Mouse (Mus musculus) kidney, postnatal 36 days (tissue): ENCODE measurements around the gene Zfp36l1.
A peak's percentile ranks its signal among the peaks of the same experiment; 100 is the strongest.

Source experiments
- DNase-seq, 2 experiments: peaks; one replicate each; pipeline ENCODE4 v3.0.0; 2021 to 2022; ENCODE audit warnings: mixed read lengths in 2 of 2

The Zfp36l1 gene

DNA sequence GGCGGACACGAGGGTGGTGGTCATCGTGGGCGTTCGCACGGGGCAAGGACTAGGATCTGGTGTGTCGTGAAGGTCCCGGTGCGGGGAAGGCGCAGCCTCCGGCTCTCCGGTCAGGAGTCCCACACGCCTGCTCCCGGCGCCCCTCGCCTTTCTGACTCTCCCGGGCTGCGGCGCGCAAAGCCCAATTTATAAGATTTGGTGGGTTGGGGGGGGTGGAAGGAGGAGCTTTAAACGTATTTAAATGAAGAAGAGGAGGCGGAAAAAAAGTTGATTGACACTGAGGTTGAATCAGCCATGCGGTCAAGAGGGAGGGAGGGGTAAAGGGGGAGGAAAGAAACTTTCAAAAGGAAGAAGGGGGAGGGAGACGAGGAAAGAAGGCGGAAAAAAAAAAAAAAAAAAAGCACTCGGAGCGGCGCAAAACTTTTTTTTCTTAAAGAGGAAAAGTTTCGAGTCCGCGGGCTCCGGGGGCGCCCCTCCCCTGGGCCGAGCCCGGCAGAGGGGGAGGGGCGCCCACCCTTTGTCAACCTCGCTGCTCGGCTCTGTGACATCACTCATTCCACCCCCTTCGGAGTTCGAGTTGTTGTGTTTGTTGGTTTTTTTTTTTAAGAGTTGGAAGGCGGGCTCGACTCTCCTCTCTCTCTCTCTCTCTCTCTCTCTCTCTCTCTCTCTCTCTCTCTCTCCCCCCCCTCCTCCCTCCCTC, at the start of gene Zfp36l1:
Gene Zfp36l1, minus strand, starts transcription at position 162 of the 700 bp plus-strand sequence.
- peak; percentile 95 to 98 for DNase-seq

DNA sequence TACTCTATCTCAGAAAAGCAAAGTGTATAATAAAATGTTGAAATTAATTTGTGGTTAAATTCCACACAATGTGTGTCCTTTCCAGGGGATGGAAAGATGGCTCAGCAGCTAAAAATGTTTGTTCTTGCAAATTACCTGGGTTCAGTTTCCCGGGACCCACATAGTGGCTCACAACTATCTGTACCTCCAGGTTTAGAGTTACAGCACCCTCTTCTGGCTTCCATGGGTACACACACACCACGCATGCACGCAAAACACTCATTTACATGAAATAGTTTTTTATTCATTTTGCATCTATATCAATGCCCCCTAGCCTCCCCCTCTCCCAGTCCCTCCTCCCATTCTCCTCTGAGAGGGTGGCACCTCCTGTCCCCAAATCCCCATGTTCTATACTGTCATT, 49.6 kb upstream of the Zfp36l1 start:
- DNase-seq = no peak

DNA sequence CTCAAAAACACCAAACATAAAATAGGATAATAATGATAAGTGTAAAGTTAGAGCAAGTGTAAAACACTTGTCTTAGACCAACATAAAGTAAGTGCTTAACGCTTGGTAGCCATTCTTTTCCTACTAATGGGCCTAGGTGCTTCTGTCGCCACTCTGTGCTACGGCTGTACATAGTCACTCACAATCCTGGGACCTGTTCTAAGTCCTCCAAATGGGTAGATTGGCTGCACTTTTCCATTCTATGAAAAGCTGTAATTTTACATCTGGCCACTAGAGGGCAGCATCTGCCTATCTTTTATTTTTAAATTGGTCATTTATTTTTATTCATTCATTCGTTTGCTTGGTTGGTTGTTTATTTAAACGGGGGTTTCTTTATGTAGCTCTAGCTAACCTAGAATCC, 44.9 kb upstream of the Zfp36l1 start:
- no peak for DNase-seq

DNA sequence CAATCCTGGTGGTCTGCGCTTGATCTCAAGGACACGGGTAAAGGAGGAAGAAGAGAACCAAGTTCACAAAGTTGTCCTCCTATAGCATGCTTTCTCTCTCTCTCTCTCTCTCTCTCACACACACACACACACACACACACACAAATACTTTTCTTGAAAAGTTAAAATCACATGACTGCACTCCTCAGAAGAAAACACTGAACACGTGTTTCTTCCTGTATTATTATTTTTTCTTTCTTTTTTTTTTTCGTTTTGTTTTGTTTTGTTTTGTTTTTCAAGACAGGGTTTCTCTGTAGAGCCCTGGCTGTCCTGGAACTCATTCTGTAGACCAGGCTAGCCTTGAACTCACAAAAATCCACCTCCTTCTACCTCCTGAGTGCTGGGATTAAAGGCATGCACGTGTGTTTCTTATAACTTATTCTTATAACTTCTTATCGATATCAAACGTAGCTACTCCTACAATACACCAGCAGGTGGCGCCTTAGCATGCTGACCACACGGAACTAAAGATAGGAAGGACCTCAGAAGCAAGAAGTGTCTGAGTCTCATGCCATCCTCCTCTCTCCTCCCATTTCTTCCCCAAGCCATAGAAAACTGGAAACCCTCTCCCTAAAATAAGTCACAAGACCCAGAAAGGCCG, 41.0 kb upstream of the Zfp36l1 start:
- peak; percentile 56 to 82 for DNase-seq

DNA sequence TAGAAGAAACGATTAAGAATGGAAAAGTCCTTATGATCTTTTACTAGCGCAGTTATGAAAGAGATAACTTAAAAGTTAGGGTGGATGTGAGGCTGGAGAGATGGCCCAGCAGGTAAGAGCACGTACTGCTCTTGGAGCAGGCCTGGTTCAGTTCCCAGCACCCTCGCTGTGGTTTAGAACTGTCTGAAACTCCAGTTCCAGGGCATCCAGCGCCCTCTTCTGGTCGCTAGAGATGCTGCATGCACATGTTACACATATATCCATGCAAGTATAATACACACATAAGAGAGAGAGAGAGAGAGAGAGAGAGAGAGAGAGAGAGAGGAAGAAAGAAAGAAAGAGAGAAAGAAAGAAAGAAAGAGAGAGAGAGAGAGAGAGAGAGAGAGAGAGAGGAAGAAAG, 40.3 kb upstream of the Zfp36l1 start:
- no peak for DNase-seq

DNA sequence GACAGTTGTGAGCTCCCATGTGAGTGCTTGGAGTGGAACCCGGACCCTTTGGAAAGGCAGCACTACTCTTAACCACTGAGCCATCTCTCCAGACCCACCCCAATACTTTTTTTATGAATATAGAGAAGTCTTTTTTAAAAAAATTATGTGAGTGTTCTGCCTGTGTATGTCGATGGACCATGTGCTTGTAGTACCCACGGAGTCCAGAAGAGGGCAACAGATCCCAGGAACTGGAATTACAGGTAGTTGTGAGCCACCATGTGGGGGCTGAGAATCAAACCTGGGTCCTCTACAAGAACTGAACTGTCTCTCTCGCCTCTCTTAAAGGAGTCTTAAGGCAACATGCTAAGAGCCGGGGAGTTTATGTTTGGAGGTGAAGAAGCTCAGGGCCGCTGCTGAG, 39.0 kb upstream of the Zfp36l1 start:
- no peak for DNase-seq

DNA sequence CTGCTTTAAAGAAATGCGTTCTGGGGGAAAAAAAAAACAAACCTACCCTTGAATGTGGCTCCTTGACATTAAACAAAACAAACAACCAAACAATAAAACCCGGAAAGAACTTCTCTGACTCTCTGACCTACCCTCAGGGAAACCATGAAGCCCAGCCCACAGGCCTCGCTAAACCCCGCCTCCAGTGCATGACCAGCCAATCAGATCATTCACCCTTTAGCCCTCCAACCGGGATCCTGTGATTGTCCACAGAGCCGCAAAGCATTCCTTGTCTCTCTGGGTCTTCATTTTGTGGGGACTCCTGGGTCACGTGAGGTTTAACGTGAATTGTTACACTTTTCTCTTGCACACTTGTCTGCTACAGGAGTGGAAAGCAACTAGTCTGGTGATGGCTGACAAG, 37.8 kb upstream of the Zfp36l1 start:
- DNase-seq = peak in 1 of 2 experiments; percentile 72

DNA sequence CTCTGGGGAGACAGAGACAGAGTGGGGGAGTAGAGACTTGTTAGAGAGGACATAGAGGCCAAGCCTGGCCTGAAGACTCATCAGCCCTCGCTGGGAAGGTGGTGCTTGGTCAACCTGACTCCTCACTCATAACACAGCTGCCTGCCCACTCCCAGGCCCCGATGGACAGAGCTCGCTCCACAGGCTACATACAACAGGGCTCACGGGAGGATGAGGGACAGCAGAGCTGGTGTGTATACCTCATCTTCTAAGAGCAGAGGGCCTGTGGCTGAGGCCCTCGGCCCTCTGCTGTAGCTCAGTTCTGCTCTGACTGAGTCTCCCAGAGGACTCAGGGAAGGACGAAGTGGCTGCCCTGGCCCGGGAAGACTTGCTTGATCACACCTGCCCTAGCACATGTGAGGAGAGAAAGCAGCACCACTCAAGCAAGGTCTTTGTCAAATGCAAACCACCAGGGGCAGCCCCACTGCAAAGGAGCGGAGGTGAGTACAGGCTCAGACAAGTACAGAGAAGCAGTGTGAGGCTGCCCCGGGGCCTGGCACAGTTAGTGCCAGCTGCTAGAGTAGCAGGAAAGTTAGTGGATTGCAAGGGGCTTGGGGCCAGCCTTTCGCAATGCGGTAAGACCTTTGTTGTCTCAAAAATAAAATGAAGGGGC, 34.9 kb upstream of the Zfp36l1 start:
- DNase-seq = no peak

DNA sequence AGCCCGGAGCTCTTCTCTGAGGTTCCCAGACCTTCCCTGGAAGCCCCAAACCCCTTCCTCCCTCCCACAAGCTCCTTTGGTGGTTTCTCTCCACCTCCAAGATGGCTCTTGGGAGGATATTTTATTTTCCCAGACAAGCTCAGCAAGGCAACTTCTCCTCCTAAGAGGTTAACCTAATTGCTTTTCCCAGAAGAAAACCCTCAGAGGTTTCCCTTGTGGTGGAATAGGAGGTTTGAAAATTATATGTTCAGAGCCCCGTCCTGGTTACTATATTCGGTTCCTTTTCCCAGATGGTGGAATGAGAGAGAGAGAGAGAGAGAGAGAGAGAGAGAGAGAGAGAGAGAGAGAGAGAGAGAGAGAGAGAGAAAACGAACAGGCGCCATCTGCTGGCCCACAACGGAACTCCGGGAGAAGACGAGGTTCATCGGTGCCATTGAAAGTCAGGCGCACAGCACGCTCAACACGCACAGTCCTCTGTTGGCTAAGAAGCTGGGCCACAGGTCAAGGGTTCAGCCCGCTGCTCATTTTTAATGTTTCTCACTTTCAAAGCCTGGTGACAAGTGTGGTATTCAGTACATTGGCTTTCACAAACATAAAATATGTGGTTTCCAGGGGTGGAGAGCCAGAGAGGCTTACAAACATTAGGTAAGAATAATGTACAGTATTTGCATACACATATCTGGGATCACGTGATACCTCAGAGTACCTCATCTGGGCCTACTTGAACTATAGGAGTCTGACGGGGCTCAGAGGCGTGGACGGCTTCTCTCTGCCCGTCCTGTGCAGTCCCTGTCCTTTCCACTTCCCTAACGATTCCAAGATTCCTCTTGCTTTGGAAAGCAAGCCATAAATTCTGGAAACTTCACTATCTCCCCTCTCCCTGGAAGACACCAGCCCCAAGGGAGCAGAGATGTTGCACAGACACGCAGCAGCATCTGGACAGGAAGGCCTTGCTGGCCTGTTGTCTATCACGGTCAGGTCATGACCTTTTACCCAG, 33.7 kb upstream of the Zfp36l1 start:
- peak; percentile 80 to 89 for DNase-seq

DNA sequence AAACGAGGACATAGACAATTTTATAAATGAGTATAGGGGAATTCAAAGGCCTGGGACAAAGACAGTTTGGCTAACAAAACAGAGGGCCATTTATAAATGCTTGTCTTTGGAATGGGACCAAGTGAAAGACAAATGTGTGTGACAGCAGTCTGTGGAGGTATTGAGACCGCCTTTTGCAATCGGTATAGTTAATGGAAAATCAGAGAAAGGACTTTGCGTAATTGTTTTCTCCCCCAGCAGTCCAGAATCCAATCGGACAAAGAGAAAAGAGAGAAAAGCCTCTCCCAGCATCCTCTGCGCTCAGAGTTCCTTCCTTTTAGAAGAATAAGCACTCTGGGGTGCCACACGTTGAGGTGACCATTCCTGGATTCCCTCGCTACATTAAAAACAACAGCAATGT, 32.6 kb upstream of the Zfp36l1 start:
- DNase-seq = no peak

DNA sequence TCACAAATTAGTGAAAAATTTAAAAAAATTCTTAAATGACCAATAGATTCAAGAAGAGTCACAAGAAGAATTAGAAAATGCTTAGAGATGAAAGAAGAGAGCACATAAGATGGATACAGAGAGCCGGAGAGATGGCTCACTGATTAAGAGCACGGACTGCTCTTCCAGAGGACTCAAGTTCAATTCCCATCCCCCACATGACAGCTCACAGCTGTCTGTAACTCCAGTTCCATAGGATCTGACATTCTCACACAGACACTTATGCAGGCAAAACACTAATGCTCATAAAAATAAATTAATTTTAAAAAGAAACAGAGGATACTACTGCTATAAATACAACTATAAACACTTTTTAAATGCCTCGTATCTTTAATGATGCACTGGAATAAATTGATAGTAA, 32.0 kb upstream of the Zfp36l1 start:
- DNase-seq = no peak

DNA sequence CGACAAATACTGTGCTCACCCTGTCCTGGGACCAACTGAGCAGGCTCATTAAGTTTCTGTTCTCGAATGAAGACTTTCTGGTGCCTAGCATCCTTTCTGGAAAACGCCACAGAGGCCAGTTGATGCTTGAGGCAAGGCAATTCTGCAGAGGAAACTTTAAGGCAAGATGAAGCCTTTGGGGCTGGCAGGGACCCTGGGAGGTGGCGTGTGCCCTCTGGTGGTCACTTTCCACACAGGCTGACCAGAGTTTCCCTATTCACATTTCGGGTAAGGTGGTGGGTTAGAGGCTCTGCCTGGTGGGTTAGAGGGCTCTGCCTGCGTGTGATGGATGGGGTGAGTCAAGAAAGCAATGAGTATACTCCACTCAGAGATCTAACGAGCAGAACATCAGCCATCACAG, 28.7 kb upstream of the Zfp36l1 start:
- peak; percentile 51 to 83 for DNase-seq

DNA sequence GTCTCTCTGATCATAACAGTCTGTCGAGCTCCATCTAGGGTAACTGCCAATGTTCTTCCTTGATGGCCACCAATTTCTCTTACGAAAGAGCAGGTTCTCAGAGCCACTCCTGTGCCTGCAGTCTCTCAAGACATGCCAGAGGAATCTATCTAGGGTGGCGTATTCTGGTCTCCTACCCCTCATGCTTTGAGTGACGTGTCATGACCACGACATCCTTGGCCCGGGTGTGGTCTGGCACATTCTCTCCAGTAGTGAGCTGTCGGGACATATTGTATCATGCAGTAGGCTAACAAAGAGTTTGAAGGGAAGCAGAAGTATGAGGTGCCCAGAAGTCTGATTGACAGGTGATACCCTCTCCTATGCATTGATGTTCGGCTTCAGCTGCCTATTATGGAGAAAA, 28.2 kb upstream of the Zfp36l1 start:
- DNase-seq = no peak

DNA sequence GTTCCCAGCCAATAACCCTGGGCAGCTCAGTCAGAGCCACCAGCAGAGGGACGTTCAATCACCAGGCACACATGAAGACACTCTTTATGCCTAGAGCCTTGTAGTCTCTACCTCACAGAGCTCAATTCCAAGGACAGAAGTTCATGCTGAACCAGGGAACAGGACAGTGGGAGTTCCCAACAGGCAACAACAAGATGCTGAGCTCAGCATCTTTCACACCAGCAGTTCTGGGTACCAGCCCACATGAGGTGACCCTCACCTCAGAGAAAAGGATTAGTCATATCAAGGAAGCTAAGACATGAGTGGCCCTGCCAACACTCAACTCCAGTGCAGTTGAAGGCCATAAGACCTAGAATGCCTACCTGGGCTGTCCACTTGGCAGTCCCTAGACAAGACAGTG, 24.9 kb upstream of the Zfp36l1 start:
- DNase-seq = no peak

DNA sequence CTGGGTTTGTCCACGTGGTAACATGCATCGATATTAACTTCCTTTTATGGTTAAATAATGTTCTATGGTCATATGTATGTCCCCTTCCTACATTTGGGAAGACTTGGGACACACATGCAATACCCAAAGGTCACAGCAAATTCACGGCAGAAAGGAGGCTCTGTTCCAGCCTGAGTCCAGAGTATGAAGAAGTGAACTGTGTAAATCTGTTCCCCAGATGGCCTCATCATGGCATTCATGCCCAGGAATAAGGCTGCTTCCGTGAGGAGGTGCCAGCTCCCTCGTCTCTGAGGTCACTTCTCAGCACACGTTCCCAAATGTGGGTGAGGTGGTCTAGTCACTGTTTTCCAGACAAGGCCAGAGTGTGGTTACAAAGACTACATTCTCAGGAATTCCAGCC, 24.4 kb upstream of the Zfp36l1 start:
- no peak for DNase-seq

DNA sequence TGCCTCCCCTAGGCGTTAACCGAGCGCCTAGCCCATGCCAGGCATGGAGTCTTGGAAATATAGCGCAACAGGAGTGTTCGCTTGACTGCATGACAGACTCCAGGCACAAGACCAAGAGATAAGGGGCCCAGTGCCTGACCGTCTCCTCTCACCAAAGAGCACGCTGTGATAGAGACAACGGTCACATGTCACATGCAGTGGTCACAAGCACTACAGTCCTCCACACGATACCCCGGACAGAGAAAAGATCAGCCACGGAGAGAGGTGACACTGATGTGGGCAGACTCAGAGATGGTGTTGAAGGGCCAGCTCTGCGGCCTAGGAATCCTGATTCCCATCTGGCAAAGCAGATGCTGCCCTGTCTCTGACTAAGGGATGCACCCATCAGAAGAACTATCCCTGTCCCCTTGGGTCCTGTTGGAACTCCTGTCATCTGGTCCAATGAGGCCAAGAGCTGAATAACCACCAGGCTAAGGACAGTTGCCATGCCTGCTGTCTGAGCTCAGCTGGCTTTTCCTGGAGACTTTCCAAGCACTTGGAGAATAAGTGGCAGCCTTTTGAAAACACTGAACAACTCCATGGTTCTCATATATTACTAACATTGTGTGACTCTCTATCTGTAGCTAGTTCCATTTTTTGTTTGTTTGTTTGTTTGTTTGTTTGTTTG, 23.6 kb upstream of the Zfp36l1 start:
- no peak for DNase-seq

DNA sequence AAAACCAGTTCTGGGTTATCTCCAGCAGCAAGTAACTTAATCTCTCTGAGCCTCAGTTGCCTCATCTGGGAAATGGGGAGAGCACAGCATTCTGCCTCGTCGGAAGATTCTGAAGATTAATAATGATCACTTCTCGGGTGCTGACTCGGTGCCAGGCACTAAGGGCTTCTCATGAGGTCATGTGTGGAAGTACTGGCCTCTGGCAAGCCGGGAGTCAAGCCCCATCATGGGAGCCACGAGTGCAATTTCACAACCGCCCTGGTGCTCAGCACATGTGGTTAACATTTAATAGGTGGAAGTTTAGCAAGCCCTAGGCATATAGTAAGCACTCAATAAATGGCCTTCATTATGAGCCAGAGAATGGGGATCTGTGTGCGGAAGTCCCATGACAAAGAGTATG, 22.4 kb upstream of the Zfp36l1 start:
- DNase-seq = no peak

DNA sequence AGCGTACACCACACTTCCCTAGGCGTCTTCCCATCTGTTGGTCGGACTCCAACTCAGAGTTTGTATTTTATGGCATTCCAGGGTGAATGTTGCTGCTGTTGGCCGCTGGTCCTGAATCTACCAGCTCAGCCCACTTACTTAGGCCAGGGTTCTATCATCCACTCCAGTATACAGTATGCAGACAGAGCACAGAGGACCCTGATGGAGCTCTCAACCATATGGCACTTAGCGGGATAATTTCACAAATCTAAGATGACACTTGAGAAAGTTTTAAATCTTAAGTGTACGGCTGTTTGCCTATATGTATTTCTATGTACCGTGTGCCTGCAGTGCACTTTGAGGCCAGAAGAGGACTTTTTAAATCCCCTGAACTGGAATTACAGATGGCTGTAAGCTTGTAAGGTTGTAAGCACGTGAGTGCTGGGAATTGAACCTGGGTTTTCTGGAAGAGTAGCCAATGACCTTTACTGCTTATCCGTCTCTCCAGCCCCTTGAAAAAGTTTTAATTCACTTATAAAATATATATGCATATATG, 20.3 kb upstream of the Zfp36l1 start:
- DNase-seq = no peak

DNA sequence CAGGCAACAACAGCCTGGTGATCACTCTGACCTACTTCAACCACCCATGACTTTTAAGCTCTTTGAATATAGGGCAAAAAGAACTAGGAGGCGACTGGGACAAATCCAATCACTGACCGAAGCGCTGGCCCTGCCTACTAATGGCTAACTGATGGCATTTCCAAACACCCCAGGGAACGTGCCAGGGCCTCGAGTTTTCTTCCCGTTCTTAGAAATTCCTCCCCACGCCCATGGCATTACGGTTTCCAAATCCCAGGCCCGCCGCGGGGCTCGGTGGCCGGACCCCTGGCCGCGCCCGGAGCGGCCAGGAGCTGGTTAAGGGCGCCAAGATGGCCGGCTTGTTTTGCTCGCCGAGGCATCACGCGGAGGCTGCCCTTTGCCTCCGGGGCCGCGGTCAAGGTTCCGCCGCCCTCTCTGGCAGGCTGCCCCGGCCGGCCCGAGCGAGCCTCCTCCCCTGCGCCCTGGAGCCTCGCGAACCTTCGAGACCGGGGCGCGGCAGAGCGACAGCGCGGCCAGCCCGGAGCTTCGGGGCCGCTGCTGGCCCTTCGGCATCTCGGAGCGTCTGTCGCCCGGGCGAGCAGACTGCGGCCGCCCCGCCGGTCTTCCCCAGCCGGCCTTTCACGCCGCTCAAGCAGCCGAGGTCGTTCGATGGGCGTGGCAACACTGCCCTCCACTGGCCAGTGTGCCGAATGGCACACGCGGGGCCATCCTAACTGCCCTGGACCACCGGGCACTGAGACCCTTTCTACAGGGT, 19.6 kb upstream of the Zfp36l1 start:
- DNase-seq = peak; percentile 94 to 96

DNA sequence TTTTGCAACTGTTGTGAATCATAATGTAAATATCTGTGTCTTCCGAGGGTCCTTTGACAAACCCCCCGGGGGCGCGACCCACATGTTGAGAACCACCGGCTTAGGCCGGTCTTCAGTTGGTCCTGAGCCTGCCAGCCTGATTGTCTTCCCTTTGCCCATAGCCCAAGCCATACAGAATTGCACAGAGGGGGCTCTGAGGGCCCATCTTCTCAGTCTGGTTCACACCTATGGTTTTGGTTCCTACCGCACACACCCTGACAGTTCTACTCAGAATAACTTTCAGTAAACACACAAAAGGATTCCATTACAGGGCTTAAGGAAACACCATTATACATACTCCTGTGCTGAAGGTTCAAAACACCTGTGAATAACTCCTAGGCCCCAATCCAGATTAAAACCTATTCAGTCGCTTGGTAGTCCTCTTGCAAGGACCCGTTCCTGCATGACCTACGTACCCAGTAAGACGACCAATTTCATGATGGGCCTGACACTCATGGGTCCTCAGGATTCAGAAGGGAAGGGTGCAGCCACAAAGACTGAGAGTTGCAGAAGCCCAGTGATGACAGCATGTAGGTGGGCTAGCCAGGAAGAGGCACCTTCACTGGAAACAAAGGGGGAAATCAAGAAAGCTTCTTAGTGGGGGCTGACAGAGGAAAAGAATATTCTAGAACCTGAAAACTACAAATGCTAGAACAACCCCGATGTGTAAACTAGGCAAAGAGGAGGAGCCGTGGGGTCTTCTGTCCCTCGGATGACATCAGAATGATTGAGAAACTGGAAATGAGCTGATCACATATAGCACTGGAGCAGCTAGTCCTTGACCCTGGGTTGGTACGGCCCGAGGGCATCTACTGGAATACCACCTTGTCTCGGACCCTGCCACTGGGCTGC, 18.8 kb upstream of the Zfp36l1 start:
- no peak for DNase-seq
